Mouse (Mus musculus): ENCODE data around the gene Zic4.

DNA sequence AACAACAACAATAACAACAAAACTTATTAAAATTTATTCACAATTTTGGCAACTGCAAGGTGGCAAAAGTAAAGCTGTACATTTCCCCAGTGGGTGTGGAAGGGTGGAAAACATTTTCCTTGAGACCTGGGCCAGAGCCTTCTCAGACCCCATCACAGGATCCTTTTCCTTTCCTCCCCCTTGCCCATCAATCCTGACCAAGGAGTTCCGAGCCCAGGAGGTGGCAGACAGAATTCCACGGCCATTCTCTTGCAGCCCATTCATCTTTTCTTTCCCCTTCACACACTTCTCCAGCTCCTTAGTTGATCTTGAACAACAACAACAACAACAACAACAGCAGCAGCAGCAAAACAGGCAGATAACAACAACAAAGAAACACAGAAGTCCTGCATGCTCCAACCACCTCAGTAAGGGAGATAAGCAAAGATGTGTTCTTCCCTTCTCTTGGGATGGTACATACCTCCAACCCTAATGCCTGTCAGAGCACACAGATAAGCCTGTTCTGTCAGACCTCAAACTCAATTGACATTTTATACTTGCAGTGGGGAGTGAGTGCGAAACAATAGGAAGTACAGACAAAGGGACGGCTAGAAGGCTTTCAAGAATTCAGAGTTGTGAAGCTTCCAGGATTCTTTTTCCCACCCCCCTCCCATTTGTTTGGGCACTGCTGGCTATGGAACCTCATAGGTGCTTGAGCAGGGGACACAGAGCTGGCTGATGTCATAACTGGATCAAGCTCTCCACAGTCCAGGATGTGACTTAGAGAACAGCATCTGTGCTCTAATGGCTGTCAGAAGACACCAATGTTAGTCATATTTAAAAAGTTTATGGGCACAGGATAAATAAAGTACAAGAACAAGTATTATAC lies 22.7 kb downstream of the Zic4 start:
- TF ChIP-seq POLR2A (IDR thresholded peaks at IDR 0.05; ENCODE audit: insufficient read length, low read depth) (no peak), E2F4 (IDR thresholded peaks at IDR 0.05; ENCODE audit: insufficient read depth) (no peak), CEBPB (IDR thresholded peaks at IDR 0.05; ENCODE audit: insufficient read depth, poor library complexity, severe bottlenecking) (no peak), MYOD1 (IDR thresholded peaks at IDR 0.05; ENCODE audit: control insufficient read depth in 1 of 3, insufficient read length in 2 of 3, low read depth in 2 of 3) (no peak), TCF3 (IDR thresholded peaks at IDR 0.05; ENCODE audit: insufficient read length, low read depth) (no peak), MYOG (IDR thresholded peaks at IDR 0.05; ENCODE audit: control insufficient read depth in 1 of 3, insufficient read depth in 1 of 3, insufficient read length in 2 of 3, low read depth in 2 of 3) (no peak), USF1 (IDR thresholded peaks at IDR 0.05; ENCODE audit: low read depth) (no peak), POLR2AphosphoS2 (IDR thresholded peaks at IDR 0.05; ENCODE audit: insufficient read length, low read depth) (no peak), TCF12 (IDR thresholded peaks at IDR 0.05; ENCODE audit: insufficient read depth, poor library complexity, severe bottlenecking) (no peak), MAX (IDR thresholded peaks at IDR 0.05; ENCODE audit: low read depth) (no peak), REST (IDR thresholded peaks at IDR 0.05; ENCODE audit: insufficient read depth, insufficient read length) (no peak), SRF (IDR thresholded peaks at IDR 0.05; ENCODE audit: control insufficient read depth, insufficient read length, low read depth) (no peak)

Measured in myocyte (in vitro differentiated cells).